Mouse (Mus musculus): ENCODE measurements at regions not wholly inside any gene's neighbourhood (a gene's known extent, or its start where the extent isn't known, plus 50 kb on each side); places are given as distances from the start of the nearest gene placed in this dataset.

- ATAC-seq (ENCODE audit: low FRiP score, low TSS enrichment) (no peak), DNase-seq (peak; percentile 31)
- Histone ChIP-seq H3K36me3 (ENCODE audit: control insufficient read depth, insufficient read depth, low read length) (no peaks in the 10 kb centered on the region), H3K4me2 (ENCODE audit: low read length) (no peak overlapping the region), H3K27me3 (ENCODE audit: control insufficient read depth, insufficient read depth, low read length) (no peaks in the 10 kb centered on the region), H3K27ac (replicated peaks; ENCODE audit: low read depth, low read length) (no peak overlapping the region), H3K9ac (replicated peaks; ENCODE audit: low read length) (no peak overlapping the region), H3K4me1 (ENCODE audit: control insufficient read depth, insufficient read depth, low read length) (peaks cover 9% of the 10 kb centered on the region), H3K9me3 (ENCODE audit: control insufficient read depth, low read length) (no peaks in the 10 kb centered on the region), H3K4me3 (replicated peaks; ENCODE audit: low read depth, low read length) (no peak overlapping the region)
- 33% methylated on average over 9 of the region's 9 CpGs for WGBS
Measured at GRCm38 (mm10) chr16:21294677-21295411, 90.3 kb downstream of the Ephb3 start.

- H3K9me3 ChIP-seq (ENCODE audit: control insufficient read depth, low read length): no peaks in the 10 kb centered on the region
- WGBS: 69% methylated on average over 13 of the region's 13 CpGs
- no peak for ATAC-seq (ENCODE audit: low FRiP score, low TSS enrichment)
- no peak overlapping the region for H3K9ac ChIP-seq (replicated peaks; ENCODE audit: low read length)
- no peak for DNase-seq
- H3K27me3 ChIP-seq (ENCODE audit: control insufficient read depth, insufficient read depth, low read length): no peaks in the 10 kb centered on the region
- H3K4me3 ChIP-seq (replicated peaks; ENCODE audit: low read depth, low read length): no peak overlapping the region
- no peaks in the 10 kb centered on the region for H3K36me3 ChIP-seq (ENCODE audit: control insufficient read depth, insufficient read depth, low read length)
- H3K27ac ChIP-seq (replicated peaks; ENCODE audit: low read depth, low read length): no peak overlapping the region
- no peak overlapping the region for H3K4me2 ChIP-seq (ENCODE audit: low read length)
- H3K4me1 ChIP-seq (ENCODE audit: control insufficient read depth, insufficient read depth, low read length): peaks cover 9% of the 10 kb centered on the region
Measured at GRCm38 (mm10) chr16:21295956-21296733, 91.6 kb downstream of the Ephb3 start.

- WGBS: 77% methylated on average over 3 of the region's 3 CpGs
- Histone ChIP-seq H3K4me1 (ENCODE audit: control insufficient read depth, insufficient read depth, low read length) (peaks cover 9% of the 10 kb centered on the region), H3K4me2 (ENCODE audit: low read length) (no peak overlapping the region), H3K27me3 (ENCODE audit: control insufficient read depth, insufficient read depth, low read length) (no peaks in the 10 kb centered on the region), H3K27ac (replicated peaks; ENCODE audit: low read depth, low read length) (no peak overlapping the region), H3K9ac (replicated peaks; ENCODE audit: low read length) (no peak overlapping the region), H3K36me3 (ENCODE audit: control insufficient read depth, insufficient read depth, low read length) (no peaks in the 10 kb centered on the region), H3K4me3 (replicated peaks; ENCODE audit: low read depth, low read length) (no peak overlapping the region), H3K9me3 (ENCODE audit: control insufficient read depth, low read length) (no peaks in the 10 kb centered on the region)
- DNase-seq: no peak
- no peak for ATAC-seq (ENCODE audit: low FRiP score, low TSS enrichment)
Measured at GRCm38 (mm10) chr16:21296786-21297185, 92.2 kb downstream of the Ephb3 start.

GRCm38 (mm10) chr16:21298866-21299265, 94.3 kb downstream of the Ephb3 start:
- H3K9ac ChIP-seq (replicated peaks; ENCODE audit: low read length): no peak overlapping the region
- no peak for DNase-seq
- no peak overlapping the region for H3K4me2 ChIP-seq (ENCODE audit: low read length)
- no peaks in the 10 kb centered on the region for H3K9me3 ChIP-seq (ENCODE audit: control insufficient read depth, low read length)
- no peaks in the 10 kb centered on the region for H3K36me3 ChIP-seq (ENCODE audit: control insufficient read depth, insufficient read depth, low read length)
- H3K4me1 ChIP-seq (ENCODE audit: control insufficient read depth, insufficient read depth, low read length): peaks cover 9% of the 10 kb centered on the region
- ATAC-seq (ENCODE audit: low FRiP score, low TSS enrichment): no peak
- 72% methylated on average over 7 of the region's 7 CpGs for WGBS
- H3K4me3 ChIP-seq (replicated peaks; ENCODE audit: low read depth, low read length): no peak overlapping the region
- no peaks in the 10 kb centered on the region for H3K27me3 ChIP-seq (ENCODE audit: control insufficient read depth, insufficient read depth, low read length)
- H3K27ac ChIP-seq (replicated peaks; ENCODE audit: low read depth, low read length): no peak overlapping the region

- Histone ChIP-seq H3K27me3 (ENCODE audit: control insufficient read depth, insufficient read depth, low read length) (no peaks in the 10 kb centered on the region), H3K4me2 (ENCODE audit: low read length) (no peak overlapping the region), H3K36me3 (ENCODE audit: control insufficient read depth, insufficient read depth, low read length) (no peaks in the 10 kb centered on the region), H3K4me3 (replicated peaks; ENCODE audit: low read depth, low read length) (no peak overlapping the region), H3K4me1 (ENCODE audit: control insufficient read depth, insufficient read depth, low read length) (peaks cover 3% of the 10 kb centered on the region; the same call in 1 of the 2 replicates), H3K9me3 (ENCODE audit: control insufficient read depth, low read length) (peaks cover 4% of the 10 kb centered on the region; the same call in 1 of the 2 replicates), H3K9ac (replicated peaks; ENCODE audit: low read length) (no peak overlapping the region), H3K27ac (replicated peaks; ENCODE audit: low read depth, low read length) (no peak overlapping the region)
- no peak for ATAC-seq (ENCODE audit: low FRiP score, low TSS enrichment)
- WGBS: 89% methylated on average over 3 of the region's 3 CpGs
- DNase-seq: no peak
Measured at GRCm38 (mm10) chr16:21305859-21306258, 101.3 kb downstream of the Ephb3 start.

GRCm38 (mm10) chr16:21308513-21308912, 104.0 kb downstream of the Ephb3 start:
- WGBS: 67% methylated on average over 8 of the region's 8 CpGs

GRCm38 (mm10) chr16:21310636-21311615, 106.4 kb downstream of the Ephb3 start:
- Histone ChIP-seq H3K27ac (replicated peaks; ENCODE audit: low read depth, low read length) (peak overlapping the region; percentile 94), H3K27me3 (ENCODE audit: control insufficient read depth, insufficient read depth, low read length) (no peaks in the 10 kb centered on the region), H3K4me3 (replicated peaks; ENCODE audit: low read depth, low read length) (peak overlapping the region; percentile 35), H3K4me1 (ENCODE audit: control insufficient read depth, insufficient read depth, low read length) (peaks cover 9% of the 10 kb centered on the region), H3K9ac (replicated peaks; ENCODE audit: low read length) (peak overlapping the region; percentile 78), H3K36me3 (ENCODE audit: control insufficient read depth, insufficient read depth, low read length) (no peaks in the 10 kb centered on the region), H3K9me3 (ENCODE audit: control insufficient read depth, low read length) (no peaks in the 10 kb centered on the region), H3K4me2 (ENCODE audit: low read length) (peak overlapping the region; percentile 79)
- DNase-seq (peak; percentile 87), ATAC-seq (ENCODE audit: low FRiP score, low TSS enrichment) (peak; percentile 85)
- 2% methylated on average over 35 of the region's 35 CpGs for WGBS

More at GRCm38 (mm10) chr16:21308513-21308912, 104.0 kb downstream of the Ephb3 start:
- peaks cover 4% of the 10 kb centered on the region; the same call in 1 of the 2 replicates for H3K9me3 ChIP-seq (ENCODE audit: control insufficient read depth, low read length)
- ATAC-seq (ENCODE audit: low FRiP score, low TSS enrichment) (no peak), DNase-seq (no peak)
- no peaks in the 10 kb centered on the region for H3K36me3 ChIP-seq (ENCODE audit: control insufficient read depth, insufficient read depth, low read length)
- no peaks in the 10 kb centered on the region for H3K27me3 ChIP-seq (ENCODE audit: control insufficient read depth, insufficient read depth, low read length)
- H3K9ac ChIP-seq (replicated peaks; ENCODE audit: low read length): no peak overlapping the region
- H3K27ac ChIP-seq (replicated peaks; ENCODE audit: low read depth, low read length): no peak overlapping the region
- no peak overlapping the region for H3K4me3 ChIP-seq (replicated peaks; ENCODE audit: low read depth, low read length)
- peaks cover 9% of the 10 kb centered on the region for H3K4me1 ChIP-seq (ENCODE audit: control insufficient read depth, insufficient read depth, low read length)
- no peak overlapping the region for H3K4me2 ChIP-seq (ENCODE audit: low read length)

- ATAC-seq (ENCODE audit: low FRiP score, low TSS enrichment): no peak
- Histone ChIP-seq H3K4me2 (ENCODE audit: low read length) (peak overlapping the region; percentile 79), H3K27ac (replicated peaks; ENCODE audit: low read depth, low read length) (peak overlapping the region; percentile 94), H3K9ac (replicated peaks; ENCODE audit: low read length) (no peak overlapping the region; the same call in 1 of the 2 replicates), H3K27me3 (ENCODE audit: control insufficient read depth, insufficient read depth, low read length) (no peaks in the 10 kb centered on the region), H3K4me1 (ENCODE audit: control insufficient read depth, insufficient read depth, low read length) (peaks cover 9% of the 10 kb centered on the region), H3K4me3 (replicated peaks; ENCODE audit: low read depth, low read length) (no peak overlapping the region), H3K9me3 (ENCODE audit: control insufficient read depth, low read length) (no peaks in the 10 kb centered on the region), H3K36me3 (ENCODE audit: control insufficient read depth, insufficient read depth, low read length) (no peaks in the 10 kb centered on the region)
- DNase-seq: no peak
Measured at GRCm38 (mm10) chr16:21311781-21312180, 107.2 kb downstream of the Ephb3 start.

Measured in midbrain, embryonic 14.5 days (tissue).